Mouse (Mus musculus) hindbrain, embryonic 15.5 days (tissue): ENCODE data around the gene Brf1. TPM values are rescaled to one million over a fixed set of nuclear protein-coding genes. Genes with fewer than 3 reads are reported as not detected.

Source experiments
- ATAC-seq: fragments of 200-750 bp; cut with Nextera tagmentation; 2 replicates; pipeline ENCODE4 v1.8.0; 2017; ENCODE audit warnings: low read depth, moderate number of reproducible peaks, moderate TSS enrichment; ENCODE audit not compliant: low FRiP score
- H3K27ac ChIP-seq: fragments of 300-500 bp; sonication (generic); replicated peaks from 2 replicates; pipeline ENCODE4 v1.5.1; 2015; ENCODE audit warnings: mild to moderate bottlenecking, inconsistent platforms
- H3K27me3 ChIP-seq: fragments of 300-500 bp; sonication (generic); 2 replicates; pipeline ENCODE4 v1.6.1; 2015; ENCODE audit warnings: control low read depth, inconsistent platforms
- H3K36me3 ChIP-seq: fragments of 300-500 bp; sonication (generic); 2 replicates; pipeline ENCODE4 v1.6.1; 2015; ENCODE audit warnings: control low read depth, inconsistent platforms
- H3K4me1 ChIP-seq: fragments of 300-500 bp; sonication (generic); replicated peaks from 2 replicates; pipeline ENCODE4 v1.6.1; 2015; ENCODE audit warnings: control low read depth, inconsistent platforms
- H3K4me2 ChIP-seq: fragments of 300-500 bp; sonication (generic); 2 replicates; pipeline ENCODE4 v1.6.1; 2015; ENCODE audit warnings: moderate library complexity, mild to moderate bottlenecking, inconsistent platforms
- H3K4me3 ChIP-seq: fragments of 300-500 bp; sonication (generic); 2 replicates; pipeline ENCODE4 v1.5.1; 2015; ENCODE audit warnings: mild to moderate bottlenecking, inconsistent platforms
- H3K9ac ChIP-seq: fragments of 300-500 bp; sonication (generic); 2 replicates; pipeline ENCODE4 v1.6.1; 2015; ENCODE audit warnings: inconsistent platforms
- H3K9me3 ChIP-seq: fragments of 300-500 bp; sonication (generic); 2 replicates; pipeline ENCODE4 v1.6.1; 2016; ENCODE audit warnings: control low read depth, inconsistent platforms
- WGBS: fragments of 180-500 bp; shearing (Covaris S2); methylation state at CpG from one replicate; pipeline ENCODE4 v1.1.7; 2015; 5-methylcytosine and 5-hydroxymethylcytosine counted together
- polyA plus RNA-seq: library from polyadenylated mRNA; unstranded; fragments of >200 nt; fragmentation: Nextera tagmentation; extraction: Ambion mirVana; gene quantifications from 2 replicates; pipeline ENCODE4 v1.2.1, GENCODE M21; 2015

Brf1 gene
- polyA plus RNA-seq, 1 experiment from 2014 or later, result 51.3 TPM

- Histone ChIP-seq H3K27me3 (peaks cover 5% of the 10 kb centered on the region; the same call in 1 of the 2 replicates), H3K9me3 (no peaks in the 10 kb centered on the region), H3K9ac (peak overlapping the region; percentile 89), H3K4me1 (peaks cover 45% of the 10 kb centered on the region), H3K4me3 (peak overlapping the region; percentile 78), H3K4me2 (peak overlapping the region; percentile 73), H3K36me3 (no peaks in the 10 kb centered on the region), H3K27ac (peak overlapping the region; percentile 92)
- WGBS, result under 1% methylated on average over 108 of the region's 124 CpGs
- ATAC-seq, result peak; percentile 47
Observed at GRCm38 (mm10) chr12:112928401-112929241, 71.9 kb downstream of the Brf1 start.

- Histone ChIP-seq H3K27me3 (peaks cover 5% of the 10 kb centered on the region; the same call in 1 of the 2 replicates), H3K4me2 (peak overlapping the region; percentile 73), H3K4me3 (peak overlapping the region; percentile 78), H3K4me1 (peaks cover 50% of the 10 kb centered on the region), H3K27ac (no peak overlapping the region), H3K9ac (0 out of 2 replicates have a peak overlapping the region, but pooled peaks have one; percentile 89), H3K9me3 (no peaks in the 10 kb centered on the region), H3K36me3 (no peaks in the 10 kb centered on the region)
- 55% methylated on average over 14 of the region's 14 CpGs for WGBS
- ATAC-seq, result no peak
Observed at GRCm38 (mm10) chr12:112927265-112927664, 73.2 kb downstream of the Brf1 start.

DNA sequence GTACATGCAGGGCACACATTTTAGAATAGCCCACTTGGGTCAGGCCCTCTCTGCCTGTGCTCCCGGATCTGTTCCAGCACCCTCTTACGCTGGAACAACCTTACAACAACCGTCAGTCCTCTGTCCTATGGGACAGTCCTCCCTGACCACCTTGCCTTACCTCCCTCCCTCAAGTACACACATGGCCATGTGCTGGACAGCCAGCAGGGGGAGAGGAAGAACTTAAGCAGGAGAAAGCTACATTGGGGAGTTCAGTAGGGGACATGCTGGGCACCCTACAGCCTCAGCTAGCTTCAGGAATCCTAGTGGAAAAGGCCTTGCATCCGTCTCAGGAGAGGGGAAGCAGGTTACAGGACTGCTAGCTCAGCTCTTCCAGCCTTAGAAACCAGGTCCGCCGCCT is 74.6 kb downstream of the Brf1 start:
- no peak overlapping the region for H3K4me2 ChIP-seq
- no peak for ATAC-seq
- H3K4me3 ChIP-seq, result no peak overlapping the region
- no peak overlapping the region for H3K9ac ChIP-seq
- H3K36me3 ChIP-seq, result no peaks in the 10 kb centered on the region
- no peaks in the 10 kb centered on the region; the same call in 1 of the 2 replicates for H3K27me3 ChIP-seq
- peaks cover 50% of the 10 kb centered on the region for H3K4me1 ChIP-seq
- no peak overlapping the region for H3K27ac ChIP-seq
- H3K9me3 ChIP-seq, result no peaks in the 10 kb centered on the region
- 86% methylated on average over 6 of the region's 6 CpGs for WGBS

DNA sequence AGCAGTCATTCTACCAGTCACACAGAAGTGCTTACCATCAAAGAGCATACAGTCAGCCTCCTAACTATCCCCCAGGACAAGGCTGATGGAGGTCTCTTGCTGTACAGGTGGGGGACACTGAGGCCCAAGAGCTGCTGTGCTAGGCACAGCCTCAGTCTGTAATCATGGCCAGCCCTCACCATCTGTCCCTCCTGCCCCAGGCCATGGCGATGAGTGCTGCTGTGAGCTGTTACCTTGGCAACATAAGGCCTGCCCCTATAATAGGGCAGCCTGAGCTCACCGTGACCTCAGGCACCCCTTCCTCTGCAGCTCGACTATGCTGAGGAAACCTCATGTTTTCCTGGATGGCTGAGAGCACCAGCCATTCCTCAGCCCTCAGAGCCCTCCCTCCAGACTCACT is 78.0 kb downstream of the Brf1 start:
- Histone ChIP-seq H3K4me2 (no peak overlapping the region), H3K36me3 (peaks cover 9% of the 10 kb centered on the region), H3K4me1 (peaks cover 32% of the 10 kb centered on the region), H3K9me3 (no peaks in the 10 kb centered on the region), H3K9ac (no peak overlapping the region), H3K27me3 (no peaks in the 10 kb centered on the region), H3K27ac (no peak overlapping the region), H3K4me3 (no peak overlapping the region)
- 12% methylated on average over 3 of the region's 3 CpGs for WGBS
- ATAC-seq, result no peak

- Histone ChIP-seq H3K4me1 (peaks cover 22% of the 10 kb centered on the region), H3K4me2 (no peak overlapping the region), H3K9ac (no peak overlapping the region), H3K27me3 (no peaks in the 10 kb centered on the region), H3K4me3 (no peak overlapping the region), H3K27ac (no peak overlapping the region), H3K9me3 (no peaks in the 10 kb centered on the region), H3K36me3 (peaks cover 10% of the 10 kb centered on the region)
- ATAC-seq, result no peak
- 86% methylated on average over 12 of the region's 12 CpGs for WGBS
Observed at GRCm38 (mm10) chr12:112921518-112921917, 79.0 kb downstream of the Brf1 start.

- H3K9ac ChIP-seq, result no peak overlapping the region
- H3K27me3 ChIP-seq, result no peaks in the 10 kb centered on the region
- no peak for ATAC-seq
- peaks cover 42% of the 10 kb centered on the region for H3K36me3 ChIP-seq
- peaks cover 10% of the 10 kb centered on the region for H3K4me1 ChIP-seq
- no peak overlapping the region for H3K4me3 ChIP-seq
- WGBS, result 65% methylated on average over 8 of the region's 8 CpGs
- H3K9me3 ChIP-seq, result no peaks in the 10 kb centered on the region
- no peak overlapping the region for H3K4me2 ChIP-seq
- H3K27ac ChIP-seq, result no peak overlapping the region
Observed at GRCm38 (mm10) chr12:112917906-112918305, 82.6 kb downstream of the Brf1 start.

DNA sequence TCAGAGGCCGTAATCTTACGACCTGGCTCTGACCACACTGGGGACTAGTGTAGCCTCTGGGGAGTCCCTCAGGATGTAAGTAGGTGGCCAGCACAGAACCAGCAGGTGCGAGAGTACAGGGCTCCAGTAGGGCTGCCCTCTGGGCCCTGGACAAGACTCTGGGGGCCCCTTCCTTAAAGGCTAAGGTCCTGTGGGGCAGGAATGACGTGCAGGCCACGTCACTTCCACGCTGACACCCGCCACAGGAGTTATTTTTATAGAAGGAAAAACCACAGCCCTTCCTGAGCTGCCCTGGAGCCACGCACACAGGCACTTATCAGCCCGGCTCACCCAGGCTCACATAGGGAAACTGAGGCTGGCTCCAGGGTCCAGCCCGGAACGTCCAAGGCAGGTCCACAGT is 83.0 kb downstream of the Brf1 start:
- Histone ChIP-seq H3K4me3 (no peak overlapping the region), H3K9me3 (no peaks in the 10 kb centered on the region), H3K9ac (no peak overlapping the region), H3K36me3 (peaks cover 46% of the 10 kb centered on the region), H3K4me1 (peaks cover 6% of the 10 kb centered on the region), H3K27ac (no peak overlapping the region), H3K27me3 (no peaks in the 10 kb centered on the region), H3K4me2 (no peak overlapping the region)
- ATAC-seq, result no peak
- 87% methylated on average over 11 of the region's 11 CpGs for WGBS

DNA sequence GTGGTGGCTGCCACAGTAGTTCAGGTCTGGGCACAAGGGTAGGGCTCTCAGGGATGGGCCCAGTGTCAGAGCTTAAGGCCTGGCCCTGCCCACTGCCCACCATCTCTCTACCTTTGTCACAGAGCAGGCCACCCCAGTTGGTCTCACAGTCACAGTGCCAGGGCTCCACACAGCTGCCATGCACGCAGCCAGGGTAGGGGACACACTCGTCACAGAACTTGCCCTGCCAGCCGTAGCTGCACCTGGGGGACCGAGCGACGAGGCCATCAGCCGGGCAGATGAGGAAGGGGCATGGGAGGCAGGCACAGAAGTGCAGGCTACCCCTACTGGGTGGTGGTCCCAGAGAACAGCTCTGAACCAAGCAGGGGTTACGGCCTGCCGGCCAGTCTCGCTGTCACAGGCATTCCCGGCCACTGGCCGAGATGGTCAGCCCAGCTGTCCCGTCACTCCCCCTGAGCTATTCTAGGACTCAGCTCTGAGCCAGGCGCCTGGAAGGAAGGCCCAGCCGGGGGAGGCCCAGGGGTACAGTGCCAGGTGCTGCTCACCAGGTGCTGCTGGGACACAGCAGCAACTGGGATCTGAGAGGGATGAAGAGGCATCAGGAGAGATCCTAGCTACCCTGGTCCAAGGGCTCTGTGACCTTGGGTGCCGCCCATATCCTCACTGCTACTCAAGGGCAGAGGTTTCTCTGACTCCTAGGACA is 83.7 kb downstream of the Brf1 start:
- no peak for ATAC-seq
- H3K4me3 ChIP-seq, result no peak overlapping the region
- 76% methylated on average over 16 of the region's 16 CpGs for WGBS
- H3K9me3 ChIP-seq, result no peaks in the 10 kb centered on the region
- peaks cover 53% of the 10 kb centered on the region for H3K36me3 ChIP-seq
- H3K27ac ChIP-seq, result no peak overlapping the region
- H3K27me3 ChIP-seq, result no peaks in the 10 kb centered on the region
- H3K9ac ChIP-seq, result no peak overlapping the region
- peaks cover 4% of the 10 kb centered on the region for H3K4me1 ChIP-seq
- H3K4me2 ChIP-seq, result no peak overlapping the region

GRCm38 (mm10) chr12:112915587-112915986 is 84.9 kb downstream of the Brf1 start:
- ATAC-seq, result no peak
- WGBS, result 51% methylated on average over 13 of the region's 13 CpGs
- Histone ChIP-seq H3K4me2 (no peak overlapping the region), H3K9ac (no peak overlapping the region), H3K4me1 (peaks cover 4% of the 10 kb centered on the region), H3K4me3 (no peak overlapping the region), H3K9me3 (no peaks in the 10 kb centered on the region), H3K27me3 (no peaks in the 10 kb centered on the region), H3K36me3 (peaks cover 65% of the 10 kb centered on the region), H3K27ac (no peak overlapping the region)

- WGBS, result 86% methylated on average over 11 of the region's 11 CpGs
- no peak for ATAC-seq
- no peak overlapping the region for H3K9ac ChIP-seq
Observed at GRCm38 (mm10) chr12:112914527-112914926, 86.0 kb downstream of the Brf1 start.

DNA sequence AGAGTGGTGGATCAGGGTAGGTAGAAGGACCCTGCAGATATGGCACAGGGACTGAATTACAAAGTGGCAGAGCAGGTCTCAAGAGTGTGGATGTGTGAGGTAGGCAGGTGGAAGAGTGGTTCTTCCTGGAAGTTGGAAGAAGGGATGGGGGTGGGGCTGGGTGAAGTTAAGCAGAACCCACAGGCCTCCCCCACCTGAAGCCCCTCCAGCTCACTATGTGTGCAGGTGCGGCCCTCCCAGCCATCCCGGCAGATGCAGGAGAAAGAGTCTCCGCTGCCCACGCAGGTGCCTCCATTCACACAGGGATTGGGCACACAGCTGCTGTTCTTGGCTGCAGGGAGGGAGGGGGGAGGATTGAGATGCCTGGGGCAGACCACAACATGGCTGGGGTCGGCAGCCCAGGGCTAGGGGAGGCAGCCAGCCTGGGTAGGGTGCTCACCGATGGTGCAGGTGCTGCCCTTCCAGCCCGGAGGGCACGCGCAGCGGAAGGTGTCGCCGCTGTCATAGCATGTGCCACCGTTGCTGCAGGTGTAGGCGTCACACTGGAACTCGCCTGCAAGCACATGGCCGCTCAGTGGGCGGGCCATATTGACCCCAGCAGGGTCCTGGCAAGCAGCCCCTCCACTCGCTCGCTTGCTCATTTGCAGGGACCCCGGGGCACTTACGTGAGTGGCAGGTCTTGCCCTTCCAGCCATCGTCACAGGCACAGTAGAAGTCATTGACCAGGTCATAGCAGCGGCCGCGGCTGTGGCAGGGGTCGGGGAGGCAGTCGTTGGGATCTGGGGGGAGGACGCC is 87.4 kb downstream of the Brf1 start:
- Histone ChIP-seq H3K27ac (no peak overlapping the region), H3K9me3 (no peaks in the 10 kb centered on the region), H3K27me3 (no peaks in the 10 kb centered on the region), H3K4me3 (no peak overlapping the region), H3K36me3 (peaks cover 80% of the 10 kb centered on the region), H3K4me1 (peaks cover 4% of the 10 kb centered on the region), H3K9ac (no peak overlapping the region), H3K4me2 (no peak overlapping the region)
- 84% methylated on average over 28 of the region's 28 CpGs for WGBS
- ATAC-seq, result no peak

More at GRCm38 (mm10) chr12:112914527-112914926, 86.0 kb downstream of the Brf1 start:
- H3K9me3 ChIP-seq, result no peaks in the 10 kb centered on the region
- peaks cover 66% of the 10 kb centered on the region for H3K36me3 ChIP-seq
- H3K4me2 ChIP-seq, result no peak overlapping the region
- no peaks in the 10 kb centered on the region for H3K27me3 ChIP-seq
- no peak overlapping the region for H3K27ac ChIP-seq
- no peak overlapping the region for H3K4me3 ChIP-seq
- H3K4me1 ChIP-seq, result peaks cover 4% of the 10 kb centered on the region
